In genomic region chr4:40212177-40212576, GRCm38 (mm10) we compare ENCODE assay signal across 17 mouse cellular contexts. TPM values are rescaled to one million over a fixed set of nuclear protein-coding genes. Genes with fewer than 3 reads are reported as not detected.
DNase-seq lines count a peak whose midpoint lies in the region; ATAC-seq and TF ChIP-seq lines count a peak whose summit lies in the region.
"Had no signal": no experiment of that assay in that cellular context is flagged by ENCODE, and none has a peak within 500 bp of the region (broad histone marks: within the 10 kb centered on the region; RNA-seq: fewer than 3 reads in every experiment).

No protein-coding gene starts in this region.

- no peak for TF ChIP-seq EP300 in heart, adult 2 months (IDR thresholded peaks at IDR 0.05; ENCODE audit: insufficient read depth, low read depth, low read length)

- H3K9ac ChIP-seq in heart, adult 2 months (ENCODE audit: low read depth, low read length) = no peak overlapping the region

- ATAC-seq in megakaryocyte progenitor cell, adult 5-6 weeks (replicated peaks; ENCODE audit: poor library complexity) = peak; percentile 52; the same call in 1 of the 2 replicates
- peak; percentile 61 for ATAC-seq in megakaryocyte-erythroid progenitor cell, adult 5-6 weeks (replicated peaks; ENCODE audit: low FRiP score, low TSS enrichment, poor library complexity, severe bottlenecking)
- ATAC-seq: activated CD4-positive, CD25-positive, alpha-beta regulatory T cell, adult 4 months; CD4-positive, CD25-positive, alpha-beta regulatory T cell, adult 4 months; Patski had no signal

- H3K27ac ChIP-seq in kidney, adult 2 months (ENCODE audit: insufficient read depth, low read depth, low read length) = no peak overlapping the region
- no peak overlapping the region for H3K27ac ChIP-seq in heart, adult 2 months

- WGBS in kidney, adult 2 months = 61% methylated on average over 5 of the region's 6 CpGs
- 86% methylated on average over 4 of the region's 6 CpGs for WGBS in heart, adult 2 months

- no peaks in the 10 kb centered on the region for H3K4me1 ChIP-seq in kidney, adult 2 months (ENCODE audit: control insufficient read depth, insufficient read depth, low read length)
- no peaks in the 10 kb centered on the region for H3K4me1 ChIP-seq in heart, adult 2 months (ENCODE audit: control insufficient read depth, insufficient read depth, low read length)

- H3K27me3 ChIP-seq in kidney, adult 2 months (replicated peaks; ENCODE audit: control insufficient read depth, insufficient read depth, low read length) = no peaks in the 10 kb centered on the region
- no peaks in the 10 kb centered on the region for H3K27me3 ChIP-seq in heart, adult 2 months (ENCODE audit: control insufficient read depth, insufficient read depth, low read length)
- H3K27me3 ChIP-seq: CH12.LX, Patski had no signal

- intact Hi-C loops in heart, adult 2 months (cut with DNase I) = no loop called here

- TF ChIP-seq POLR2A in kidney, adult 2 months (IDR thresholded peaks at IDR 0.05; ENCODE audit: low read depth, low read length) = no peak
- TF ChIP-seq POLR2A in heart, adult 2 months (IDR thresholded peaks at IDR 0.05; ENCODE audit: insufficient read depth, low read depth, low read length) = no peak

- H3K79me2 ChIP-seq in heart, adult 2 months (replicated peaks; ENCODE audit: control insufficient read depth, insufficient read depth, low read length) = no peaks in the 10 kb centered on the region

- H3K36me3 ChIP-seq in kidney, adult 2 months (ENCODE audit: control insufficient read depth, insufficient read depth, low read length) = peaks cover 2% of the 10 kb centered on the region
- H3K36me3 ChIP-seq in heart, adult 2 months (ENCODE audit: control insufficient read depth, insufficient read depth, low read length) = no peaks in the 10 kb centered on the region

- DNase-seq in kidney, adult 2 months = peak; percentile 30
- DNase-seq in kidney, postnatal 10 days = no peak
- peak; percentile 48 for DNase-seq in kidney, adult 9 months
- DNase-seq in kidney, adult 18-20 months = no peak
- no peak for DNase-seq in cerebellum, postnatal 25 days
- DNase-seq in heart, adult 2 months = no peak
- DNase-seq: adrenal gland, adult 8-10 months; adrenal gland, postnatal 25 days; B cell, adult 2 months; cerebellum, adult 11 months; cerebellum, adult 11-12 months had no signal

- no peak overlapping the region for H3K4me3 ChIP-seq in kidney, adult 2 months (ENCODE audit: insufficient read depth, low read depth, low read length)
- H3K4me3 ChIP-seq in heart, adult 2 months = no peak overlapping the region

- no peak for TF ChIP-seq CTCF in kidney, adult 2 months (conservative IDR thresholded peaks at IDR 0.05; ENCODE audit: insufficient read depth, insufficient read length, low read depth, low read length)
- no peak for TF ChIP-seq CTCF in heart, adult 2 months (IDR thresholded peaks at IDR 0.05)

RNA-seq across cellular contexts. Expression of gene Ddx58, which starts 27.5 kb away (rescaled TPM):
- 14.5 and 19.4 TPM in 2 replicates for polyA plus RNA-seq in kidney, adult 2 months (2012; rRNA removed)
- total RNA-seq in megakaryocyte progenitor cell, adult 5-6 weeks (2015) = 6.7 and 13.3 TPM in 2 replicates
- total RNA-seq in megakaryocyte progenitor cell, adult 5-6 weeks (2017) = 8.2 and 9.8 TPM in 2 replicates
- 11.3 and 14.2 TPM in 2 replicates for total RNA-seq in megakaryocyte-erythroid progenitor cell, adult 5-6 weeks (2014; fragmentation: Nextera tagmentation)
- total RNA-seq in megakaryocyte-erythroid progenitor cell, adult 5-6 weeks (2017) = 18.9 and 20.2 TPM in 2 replicates
- total RNA-seq in heart, adult 2 months (2021) = 1 to 10 TPM; 6.4 to 7.2 TPM
- 7.7 and 11.1 TPM in 2 replicates for polyA plus RNA-seq in heart, adult 2 months (2012; rRNA removed)

RNA-seq across cellular contexts. Expression of gene Smim27, which starts 57.2 kb away (rescaled TPM):
- 22.8 and 27.6 TPM in 2 replicates for polyA plus RNA-seq in kidney, adult 2 months (2012; rRNA removed)
- 9.6 and 16.7 TPM in 2 replicates for total RNA-seq in megakaryocyte progenitor cell, adult 5-6 weeks (2015)
- 3.6 and 5.6 TPM in 2 replicates for total RNA-seq in megakaryocyte progenitor cell, adult 5-6 weeks (2017)
- 7.4 and 26.3 TPM in 2 replicates for total RNA-seq in megakaryocyte-erythroid progenitor cell, adult 5-6 weeks (2014; fragmentation: Nextera tagmentation)
- 6.0 and 6.9 TPM in 2 replicates for total RNA-seq in megakaryocyte-erythroid progenitor cell, adult 5-6 weeks (2017)
- total RNA-seq in heart, adult 2 months (2021) = 10 to 100 TPM; 42.6 to 46.7 TPM
- 15.6 and 18.1 TPM in 2 replicates for polyA plus RNA-seq in heart, adult 2 months (2012; rRNA removed)

RNA-seq across cellular contexts. Expression of gene Topors, which starts 57.5 kb away (rescaled TPM):
- 3.8 and 5.4 TPM in 2 replicates for polyA plus RNA-seq in kidney, adult 2 months (2012; rRNA removed)
- 45.4 and 56.3 TPM in 2 replicates for total RNA-seq in megakaryocyte progenitor cell, adult 5-6 weeks (2015)
- 77.6 and 82.4 TPM in 2 replicates for total RNA-seq in megakaryocyte progenitor cell, adult 5-6 weeks (2017)
- total RNA-seq in megakaryocyte-erythroid progenitor cell, adult 5-6 weeks (2014; fragmentation: Nextera tagmentation) = 27.1 and 41.9 TPM in 2 replicates
- total RNA-seq in megakaryocyte-erythroid progenitor cell, adult 5-6 weeks (2017) = 88.1 and 96.6 TPM in 2 replicates
- 10 to 100 TPM in 1 of 2 experiments, 1 to 10 TPM in 1; 9.2 to 10.8 TPM for total RNA-seq in heart, adult 2 months (2021)
- polyA plus RNA-seq in heart, adult 2 months (2012; rRNA removed) = 2.2 and 4.3 TPM in 2 replicates

Comparison
In these comparisons a context has a peak if more than half of its experiments do, and no peak if none do; other contexts are left out.
1. DNase-seq: peak in kidney, adult 2 months (single experiment) and kidney, adult 9 months (single experiment); none in kidney, postnatal 10 days (single experiment), kidney, adult 18-20 months (single experiment), cerebellum, postnatal 25 days (0 of 2) and heart, adult 2 months (0 of 2).